Mouse (Mus musculus): ENCODE measurements around the gene Ddr1. TPM values are rescaled to one million over a fixed set of nuclear protein-coding genes. Genes with fewer than 3 reads are reported as not detected.

Ddr1 gene
- polyA plus RNA-seq (2014; fragmentation: Nextera tagmentation; extraction: Ambion mirVana): 14.7 and 17.6 TPM in 2 replicates

DNA sequence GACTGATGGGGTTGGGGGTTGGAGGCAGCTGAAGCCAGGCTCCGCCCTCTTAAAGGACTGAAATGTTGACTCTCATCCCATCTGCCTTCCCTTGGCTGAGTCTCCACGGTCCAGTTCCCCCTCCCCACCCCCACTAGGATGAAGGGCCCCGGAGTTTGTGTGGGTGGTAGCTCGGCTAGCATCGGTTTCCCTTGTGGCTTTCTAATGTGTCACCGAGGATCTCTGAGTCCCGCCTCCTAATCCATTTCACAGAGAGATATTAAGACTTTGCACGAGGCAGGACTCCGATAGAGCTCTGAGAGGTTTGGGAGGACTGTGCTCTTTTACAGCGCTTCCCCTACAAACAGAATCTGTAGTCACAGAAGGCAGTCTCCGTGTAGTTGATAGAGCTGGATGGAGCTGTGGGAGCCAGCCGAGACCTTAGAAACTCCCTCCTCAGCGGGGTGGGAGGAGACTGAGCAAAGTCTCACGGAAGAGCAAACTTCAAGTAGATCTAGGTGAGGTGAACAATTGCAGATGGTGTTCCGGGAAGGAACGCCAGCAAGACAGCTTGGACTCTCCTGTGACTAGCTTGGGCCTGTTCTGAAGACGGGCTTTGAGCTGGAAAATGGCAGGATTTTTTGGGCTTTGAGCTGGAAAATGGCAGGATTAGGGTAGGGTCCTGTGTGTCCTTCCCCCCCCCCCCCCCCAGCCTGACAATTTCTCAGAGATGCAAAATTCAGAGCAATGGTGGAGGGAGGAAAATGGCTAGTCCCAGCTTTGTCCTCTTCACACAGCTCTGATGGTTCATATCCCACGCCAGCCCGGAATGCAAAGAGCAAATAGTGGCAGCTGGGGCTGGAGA is at the start of gene Ddr1:
TSS of gene Ddr1 (minus strand) at position 1 of the 844 bp plus-strand sequence.
- Histone ChIP-seq H3K4me2 (ENCODE audit: low read depth, severe bottlenecking) (peak within 1 kb of the TSS; percentile 66), H3K36me3 (ENCODE audit: control insufficient read depth, insufficient read depth, low read length) (no peaks in the 10 kb centered on the region), H3K9ac (ENCODE audit: low read length) (peak within 1 kb of the TSS; percentile 73), H3K4me3 (ENCODE audit: low read depth, low read length) (peak within 1 kb of the TSS; percentile 39), H3K27ac (replicated peaks; ENCODE audit: low read depth, low read length) (peak within 1 kb of the TSS; percentile 77), H3K4me1 (ENCODE audit: control insufficient read depth, insufficient read depth, low read length) (peaks cover 24% of the 10 kb centered on the region), H3K9me3 (ENCODE audit: control insufficient read depth, low read length) (no peaks in the 10 kb centered on the region), H3K27me3 (ENCODE audit: control insufficient read depth, insufficient read depth, low read length) (peaks cover 5% of the 10 kb centered on the region)
- WGBS: 9% methylated on average over 19 of the region's 19 CpGs
- DNase-seq (ENCODE audit: low spot score) (peak; percentile 61), ATAC-seq (ENCODE audit: insufficient number of reproducible peaks, low FRiP score, low TSS enrichment, low read depth) (no peak)

DNA sequence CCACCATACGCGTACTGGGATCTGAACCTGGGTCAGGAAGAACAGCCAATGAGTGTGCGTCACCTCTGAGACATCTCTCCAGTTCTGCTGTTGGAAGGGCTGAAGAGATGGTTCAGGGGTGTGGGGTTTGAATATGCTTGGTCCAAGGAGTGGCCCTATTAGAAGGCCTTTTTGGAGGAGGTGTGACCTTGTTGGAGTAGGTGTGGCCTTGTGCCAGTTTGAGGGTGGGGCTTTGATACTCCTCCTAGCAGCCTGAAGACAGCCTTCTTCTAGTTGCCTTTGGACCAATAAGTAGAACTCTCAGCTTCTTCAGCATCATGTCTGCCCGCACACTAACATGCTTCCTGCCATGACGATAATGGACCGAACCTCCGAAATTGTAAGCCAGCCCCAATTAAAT is 49.2 kb upstream of the Ddr1 start:
- WGBS: 95% methylated on average over 7 of the region's 7 CpGs
- Histone ChIP-seq H3K9ac (ENCODE audit: low read length) (no peak overlapping the region), H3K27ac (replicated peaks; ENCODE audit: low read depth, low read length) (no peak overlapping the region), H3K27me3 (ENCODE audit: control insufficient read depth, insufficient read depth, low read length) (no peaks in the 10 kb centered on the region), H3K4me1 (ENCODE audit: control insufficient read depth, insufficient read depth, low read length) (no peaks in the 10 kb centered on the region), H3K9me3 (ENCODE audit: control insufficient read depth, low read length) (no peaks in the 10 kb centered on the region), H3K36me3 (ENCODE audit: control insufficient read depth, insufficient read depth, low read length) (no peaks in the 10 kb centered on the region), H3K4me3 (ENCODE audit: low read depth, low read length) (no peak overlapping the region), H3K4me2 (ENCODE audit: low read depth, severe bottlenecking) (no peak overlapping the region)
- ATAC-seq (ENCODE audit: insufficient number of reproducible peaks, low FRiP score, low TSS enrichment, low read depth) (no peak), DNase-seq (ENCODE audit: low spot score) (no peak)

DNA sequence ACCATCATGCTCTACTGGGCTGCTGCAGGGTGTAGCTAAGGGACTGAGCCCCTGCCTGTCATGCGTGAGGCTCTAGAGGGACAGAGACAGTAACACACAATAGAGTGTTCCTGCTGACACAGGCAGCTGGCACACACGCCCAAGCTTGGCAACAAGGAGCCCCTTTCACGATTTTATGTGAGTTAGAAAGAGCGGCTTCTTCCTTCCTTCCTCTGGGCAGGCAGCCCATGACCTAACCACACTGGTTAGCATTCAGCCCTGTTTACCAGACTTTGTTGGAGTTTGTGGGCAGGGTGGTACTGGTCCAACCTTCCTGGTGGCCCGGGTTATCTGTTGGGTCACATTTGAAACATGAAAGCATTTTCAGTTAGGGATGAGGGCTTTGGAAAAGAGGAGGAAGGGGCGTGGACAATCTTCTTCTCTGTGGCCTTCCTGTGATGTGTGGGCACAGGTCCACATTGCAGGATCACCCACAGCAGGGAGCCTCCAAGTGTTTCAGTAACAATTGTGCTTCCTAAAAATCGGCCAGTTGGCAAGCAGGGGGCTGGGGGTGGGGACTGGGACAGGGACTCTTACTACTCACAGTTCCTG is 47.9 kb upstream of the Ddr1 start:
- no peak for ATAC-seq (ENCODE audit: insufficient number of reproducible peaks, low FRiP score, low TSS enrichment, low read depth)
- Histone ChIP-seq H3K4me3 (ENCODE audit: low read depth, low read length) (no peak overlapping the region), H3K4me1 (ENCODE audit: control insufficient read depth, insufficient read depth, low read length) (no peaks in the 10 kb centered on the region), H3K9ac (ENCODE audit: low read length) (no peak overlapping the region), H3K9me3 (ENCODE audit: control insufficient read depth, low read length) (no peaks in the 10 kb centered on the region), H3K27me3 (ENCODE audit: control insufficient read depth, insufficient read depth, low read length) (no peaks in the 10 kb centered on the region), H3K4me2 (ENCODE audit: low read depth, severe bottlenecking) (no peak overlapping the region), H3K27ac (replicated peaks; ENCODE audit: low read depth, low read length) (no peak overlapping the region), H3K36me3 (ENCODE audit: control insufficient read depth, insufficient read depth, low read length) (no peaks in the 10 kb centered on the region)
- WGBS: 71% methylated on average over 7 of the region's 7 CpGs
- no peak for DNase-seq (ENCODE audit: low spot score)

DNA sequence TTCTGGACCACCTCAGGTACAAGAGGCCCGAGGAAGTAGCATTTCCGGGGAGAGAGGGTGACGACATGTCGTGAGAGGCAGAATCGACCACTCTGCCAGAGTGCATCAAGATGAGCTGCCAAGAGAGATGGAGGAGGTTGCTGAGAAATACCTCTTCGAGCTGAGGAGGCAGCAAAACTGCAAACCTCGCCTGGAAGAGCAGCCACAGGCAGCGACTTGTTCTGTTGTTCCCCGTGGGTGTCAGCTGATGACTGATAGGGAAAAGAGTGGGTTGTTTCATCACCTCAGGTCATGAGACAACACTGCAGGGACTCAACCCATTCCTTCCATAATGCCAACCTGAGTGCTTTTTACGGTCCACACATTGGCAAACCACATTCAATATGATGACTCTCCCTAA is 45.3 kb upstream of the Ddr1 start:
- no peak overlapping the region for H3K4me3 ChIP-seq (ENCODE audit: low read depth, low read length)
- H3K4me2 ChIP-seq (ENCODE audit: low read depth, severe bottlenecking): no peak overlapping the region
- no peaks in the 10 kb centered on the region for H3K4me1 ChIP-seq (ENCODE audit: control insufficient read depth, insufficient read depth, low read length)
- H3K9me3 ChIP-seq (ENCODE audit: control insufficient read depth, low read length): no peaks in the 10 kb centered on the region
- WGBS: 79% methylated on average over 10 of the region's 10 CpGs
- no peaks in the 10 kb centered on the region for H3K36me3 ChIP-seq (ENCODE audit: control insufficient read depth, insufficient read depth, low read length)
- no peak overlapping the region for H3K27ac ChIP-seq (replicated peaks; ENCODE audit: low read depth, low read length)
- H3K27me3 ChIP-seq (ENCODE audit: control insufficient read depth, insufficient read depth, low read length): no peaks in the 10 kb centered on the region
- ATAC-seq (ENCODE audit: insufficient number of reproducible peaks, low FRiP score, low TSS enrichment, low read depth): no peak
- no peak overlapping the region for H3K9ac ChIP-seq (ENCODE audit: low read length)
- DNase-seq (ENCODE audit: low spot score): no peak

DNA sequence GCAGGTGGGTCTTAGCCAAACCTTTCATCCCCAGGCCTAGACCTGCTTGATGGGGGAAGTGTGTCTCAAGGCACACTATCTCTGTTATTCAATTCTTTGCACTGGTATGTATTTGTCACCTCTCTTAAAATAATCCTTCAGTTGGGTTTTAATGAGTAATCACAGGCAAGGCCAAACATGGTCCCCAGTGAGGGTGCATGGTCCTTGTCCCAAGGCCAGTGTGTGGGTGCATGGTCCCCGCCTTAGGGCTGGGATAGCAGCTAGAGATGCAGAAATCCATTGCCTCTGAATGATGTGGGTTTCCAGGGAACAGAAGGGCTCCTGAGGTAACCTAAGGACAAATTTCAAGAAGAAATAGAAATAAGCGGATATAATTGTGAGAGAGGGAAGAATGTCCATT is 39.9 kb upstream of the Ddr1 start:
- no peak overlapping the region for H3K27ac ChIP-seq (replicated peaks; ENCODE audit: low read depth, low read length)
- no peak overlapping the region for H3K4me3 ChIP-seq (ENCODE audit: low read depth, low read length)
- 91% methylated on average over 2 of the region's 2 CpGs for WGBS
- H3K9ac ChIP-seq (ENCODE audit: low read length): no peak overlapping the region
- H3K4me1 ChIP-seq (ENCODE audit: control insufficient read depth, insufficient read depth, low read length): no peaks in the 10 kb centered on the region
- no peaks in the 10 kb centered on the region for H3K36me3 ChIP-seq (ENCODE audit: control insufficient read depth, insufficient read depth, low read length)
- no peak overlapping the region for H3K4me2 ChIP-seq (ENCODE audit: low read depth, severe bottlenecking)
- no peaks in the 10 kb centered on the region; the same call in 1 of the 2 replicates for H3K9me3 ChIP-seq (ENCODE audit: control insufficient read depth, low read length)
- DNase-seq (ENCODE audit: low spot score) (no peak), ATAC-seq (ENCODE audit: insufficient number of reproducible peaks, low FRiP score, low TSS enrichment, low read depth) (no peak)
- no peaks in the 10 kb centered on the region for H3K27me3 ChIP-seq (ENCODE audit: control insufficient read depth, insufficient read depth, low read length)

DNA sequence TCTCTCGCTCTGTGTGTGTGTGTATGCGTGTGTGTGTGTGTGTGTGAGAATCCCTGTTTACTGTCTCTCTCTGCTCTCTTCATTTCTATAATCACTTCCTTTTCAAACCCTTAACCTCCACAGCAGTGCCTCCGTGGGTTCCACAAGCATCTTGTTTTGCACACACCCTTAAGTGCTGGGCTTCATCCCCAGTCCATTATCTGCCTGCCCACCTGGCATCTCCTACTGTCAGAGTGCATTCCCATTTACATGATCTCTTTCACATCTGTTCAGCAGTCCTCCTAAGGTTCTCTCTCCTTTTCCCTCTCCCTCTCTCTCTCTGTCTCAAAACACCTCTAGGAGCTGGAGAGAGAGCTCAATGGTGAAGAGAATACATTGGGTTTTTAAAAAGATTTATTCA is 38.5 kb upstream of the Ddr1 start:
- H3K27ac ChIP-seq (replicated peaks; ENCODE audit: low read depth, low read length): no peak overlapping the region
- H3K36me3 ChIP-seq (ENCODE audit: control insufficient read depth, insufficient read depth, low read length): no peaks in the 10 kb centered on the region
- no peaks in the 10 kb centered on the region; the same call in 1 of the 2 replicates for H3K9me3 ChIP-seq (ENCODE audit: control insufficient read depth, low read length)
- 69% methylated on average over 3 of the region's 3 CpGs for WGBS
- H3K9ac ChIP-seq (ENCODE audit: low read length): no peak overlapping the region
- no peak for DNase-seq (ENCODE audit: low spot score)
- H3K27me3 ChIP-seq (ENCODE audit: control insufficient read depth, insufficient read depth, low read length): no peaks in the 10 kb centered on the region
- H3K4me3 ChIP-seq (ENCODE audit: low read depth, low read length): no peak overlapping the region
- ATAC-seq (ENCODE audit: insufficient number of reproducible peaks, low FRiP score, low TSS enrichment, low read depth): no peak
- H3K4me2 ChIP-seq (ENCODE audit: low read depth, severe bottlenecking): no peak overlapping the region
- no peaks in the 10 kb centered on the region for H3K4me1 ChIP-seq (ENCODE audit: control insufficient read depth, insufficient read depth, low read length)

DNA sequence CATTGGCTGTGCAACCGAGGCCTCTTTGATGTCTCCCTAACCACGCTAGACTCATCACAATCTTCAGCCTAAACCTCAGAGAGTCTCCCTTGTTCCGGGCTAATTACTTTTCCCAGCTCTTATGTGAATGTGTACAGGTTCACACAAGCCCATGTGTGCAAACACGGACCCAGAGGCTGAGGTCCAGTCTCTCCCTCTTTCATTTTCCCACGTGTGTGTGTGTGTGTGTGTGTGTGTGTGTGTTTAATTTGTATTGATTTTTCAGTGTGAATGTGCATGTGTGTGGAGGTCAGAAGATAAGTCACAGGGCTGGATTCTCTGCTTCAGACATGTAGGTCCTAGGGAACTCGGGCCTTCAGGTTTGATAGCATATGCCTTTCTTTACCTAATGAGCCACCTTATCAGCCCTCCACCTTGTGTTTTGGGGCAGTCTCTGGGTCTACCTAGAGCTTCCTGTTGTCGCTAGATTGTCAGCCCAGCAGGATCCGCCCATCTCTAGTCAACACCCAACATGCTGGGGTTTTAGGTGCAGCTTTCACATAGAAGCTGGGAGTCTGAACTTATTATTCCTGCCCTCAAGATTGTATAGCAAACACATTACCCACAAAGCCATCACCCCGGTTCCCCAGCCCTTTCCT is 37.3 kb upstream of the Ddr1 start:
- Histone ChIP-seq H3K9ac (ENCODE audit: low read length) (no peak overlapping the region), H3K4me3 (ENCODE audit: low read depth, low read length) (no peak overlapping the region), H3K27me3 (ENCODE audit: control insufficient read depth, insufficient read depth, low read length) (no peaks in the 10 kb centered on the region), H3K9me3 (ENCODE audit: control insufficient read depth, low read length) (no peaks in the 10 kb centered on the region; the same call in 1 of the 2 replicates), H3K27ac (replicated peaks; ENCODE audit: low read depth, low read length) (no peak overlapping the region), H3K4me2 (ENCODE audit: low read depth, severe bottlenecking) (no peak overlapping the region), H3K36me3 (ENCODE audit: control insufficient read depth, insufficient read depth, low read length) (no peaks in the 10 kb centered on the region), H3K4me1 (ENCODE audit: control insufficient read depth, insufficient read depth, low read length) (no peaks in the 10 kb centered on the region)
- 81% methylated on average over 9 of the region's 9 CpGs for WGBS
- DNase-seq (ENCODE audit: low spot score): no peak
- no peak for ATAC-seq (ENCODE audit: insufficient number of reproducible peaks, low FRiP score, low TSS enrichment, low read depth)

- no peak for DNase-seq (ENCODE audit: low spot score)
- Histone ChIP-seq H3K4me1 (ENCODE audit: control insufficient read depth, insufficient read depth, low read length) (no peaks in the 10 kb centered on the region), H3K4me3 (ENCODE audit: low read depth, low read length) (no peak overlapping the region), H3K27ac (replicated peaks; ENCODE audit: low read depth, low read length) (no peak overlapping the region), H3K36me3 (ENCODE audit: control insufficient read depth, insufficient read depth, low read length) (no peaks in the 10 kb centered on the region), H3K27me3 (ENCODE audit: control insufficient read depth, insufficient read depth, low read length) (no peaks in the 10 kb centered on the region), H3K4me2 (ENCODE audit: low read depth, severe bottlenecking) (no peak overlapping the region), H3K9ac (ENCODE audit: low read length) (no peak overlapping the region), H3K9me3 (ENCODE audit: control insufficient read depth, low read length) (no peaks in the 10 kb centered on the region; the same call in 1 of the 2 replicates)
- no peak for ATAC-seq (ENCODE audit: insufficient number of reproducible peaks, low FRiP score, low TSS enrichment, low read depth)
- WGBS: 77% methylated on average over 5 of the region's 5 CpGs
Observed at GRCm38 (mm10) chr17:35740276-35740880, 36.0 kb upstream of the Ddr1 start.

Measured in limb, embryonic 11.5 days (tissue).